Mouse (Mus musculus): ENCODE data around the gene Defb23. TPM values are rescaled to one million over a fixed set of nuclear protein-coding genes. Genes with fewer than 3 reads are reported as not detected.

Defb23 gene
- total and polyA plus RNA-seq, 3 experiments = not detected

GRCm38 (mm10) chr2:152480881-152481280 is 16.5 kb upstream of the Defb23 start:
- no peak overlapping the region for H3K9ac ChIP-seq (ENCODE audit: control insufficient read depth, low read depth, low read length, poor library complexity, severe bottlenecking)
- no peak overlapping the region for H3K4me3 ChIP-seq (ENCODE audit: control insufficient read depth in 1 of 2, insufficient read depth in 1 of 2, low read depth in 2 of 2, low read length in 2 of 2)
- H3K27ac ChIP-seq (ENCODE audit: control insufficient read depth, low read depth, low read length) = no peak overlapping the region
- no peaks in the 10 kb centered on the region for H3K9me3 ChIP-seq (replicated peaks; ENCODE audit: insufficient read depth, low read length)
- TF ChIP-seq SIN3A (IDR thresholded peaks at IDR 0.05; ENCODE audit: low read length) = no peak
- TF ChIP-seq EP300 (IDR thresholded peaks at IDR 0.05; ENCODE audit: low read depth in 1 of 2, low read length in 2 of 2) = no peak
- TF ChIP-seq ETS1 (IDR thresholded peaks at IDR 0.05; ENCODE audit: low read depth, low read length) = no peak
- TF ChIP-seq MAX (IDR thresholded peaks at IDR 0.05; ENCODE audit: low read length) = no peak
- TF ChIP-seq ZKSCAN1 (IDR thresholded peaks at IDR 0.05; ENCODE audit: low read depth, low read length) = no peak
- TF ChIP-seq POLR2A (IDR thresholded peaks at IDR 0.05; ENCODE audit: control insufficient read depth in 1 of 2, insufficient read depth in 1 of 2, low read depth in 1 of 2, low read length in 2 of 2, poor library complexity in 1 of 2) = no peak
- no peak for TF ChIP-seq TBP (IDR thresholded peaks at IDR 0.05; ENCODE audit: low read depth, low read length)
- no peak for TF ChIP-seq RAD21 (IDR thresholded peaks at IDR 0.05; ENCODE audit: low read depth, low read length)
- no peak for TF ChIP-seq JUND (IDR thresholded peaks at IDR 0.05; ENCODE audit: low read depth, low read length)
- no peak for TF ChIP-seq NELFE (IDR thresholded peaks at IDR 0.05; ENCODE audit: low read depth, low read length)
- TF ChIP-seq POLR2AphosphoS2 (IDR thresholded peaks at IDR 0.05; ENCODE audit: low read length) = no peak
- no peak for TF ChIP-seq USF1 (IDR thresholded peaks at IDR 0.05; ENCODE audit: low read depth, low read length)
- no peak for TF ChIP-seq MEF2A (IDR thresholded peaks at IDR 0.05; ENCODE audit: extremely low read depth, insufficient replicate concordance, low read depth, low read length, poor library complexity, severe bottlenecking)
- TF ChIP-seq TCF12 (IDR thresholded peaks at IDR 0.05; ENCODE audit: low read depth, low read length) = no peak
- TF ChIP-seq GABPA (IDR thresholded peaks at IDR 0.05; ENCODE audit: low read depth, low read length) = no peak
- DNase-seq (ENCODE audit: low read depth, low spot score) = peak; percentile 14
- no peaks in the 10 kb centered on the region for H3K79me2 ChIP-seq (ENCODE audit: control insufficient read depth, insufficient read depth, low read length, poor library complexity)
- peaks cover 4 to 7% of the 10 kb centered on the region in 2 experiments for H3K27me3 ChIP-seq (ENCODE audit: control insufficient read depth in 1 of 2, insufficient read depth in 2 of 2, low read length in 2 of 2)
- no peaks in the 10 kb centered on the region for H3K36me3 ChIP-seq (ENCODE audit: control insufficient read depth in 1 of 2, insufficient read depth in 2 of 2, low read length in 2 of 2)
- no peaks in the 10 kb centered on the region for H3K4me1 ChIP-seq (ENCODE audit: control insufficient read depth in 1 of 2, insufficient read depth in 2 of 2, low read length in 2 of 2)

- Histone ChIP-seq H3K9me3 (replicated peaks; ENCODE audit: insufficient read depth, low read length) (no peaks in the 10 kb centered on the region), H3K27ac (ENCODE audit: control insufficient read depth, low read depth, low read length) (no peak within 1 kb of the TSS), H3K36me3 (ENCODE audit: control insufficient read depth in 1 of 2, insufficient read depth in 2 of 2, low read length in 2 of 2) (no peaks in the 10 kb centered on the region), H3K79me2 (ENCODE audit: control insufficient read depth, insufficient read depth, low read length, poor library complexity) (no peaks in the 10 kb centered on the region), H3K4me1 (ENCODE audit: control insufficient read depth in 1 of 2, insufficient read depth in 2 of 2, low read length in 2 of 2) (no peaks in the 10 kb centered on the region), H3K4me3 (ENCODE audit: control insufficient read depth in 1 of 2, insufficient read depth in 1 of 2, low read depth in 2 of 2, low read length in 2 of 2) (no peak within 1 kb of the TSS), H3K9ac (ENCODE audit: control insufficient read depth, low read depth, low read length, poor library complexity, severe bottlenecking) (no peak within 1 kb of the TSS), H3K27me3 (ENCODE audit: control insufficient read depth in 1 of 2, insufficient read depth in 2 of 2, low read length in 2 of 2) (peaks cover 4 to 11% of the 10 kb centered on the region in 2 experiments)
- DNase-seq (ENCODE audit: low read depth, low spot score) = no peak
- TF ChIP-seq MXI1 (IDR thresholded peaks at IDR 0.05; ENCODE audit: low read depth, low read length) = no peak
- TF ChIP-seq POLR2A (IDR thresholded peaks at IDR 0.05; ENCODE audit: control insufficient read depth in 1 of 2, insufficient read depth in 1 of 2, low read depth in 1 of 2, low read length in 2 of 2, poor library complexity in 1 of 2) = no peak
- TF ChIP-seq HCFC1 (IDR thresholded peaks at IDR 0.05; ENCODE audit: low read depth, low read length) = no peak
- no peak for TF ChIP-seq ZMIZ1 (IDR thresholded peaks at IDR 0.05; ENCODE audit: low read depth, low read length)
- TF ChIP-seq SMC3 (IDR thresholded peaks at IDR 0.05; ENCODE audit: low read depth, low read length) = no peak
- no peak for TF ChIP-seq TCF12 (IDR thresholded peaks at IDR 0.05; ENCODE audit: low read depth, low read length)
- TF ChIP-seq NRF1 (IDR thresholded peaks at IDR 0.05; ENCODE audit: insufficient read depth, low read depth, low read length, poor library complexity, severe bottlenecking) = no peak
- TF ChIP-seq MAZ (IDR thresholded peaks at IDR 0.05; ENCODE audit: low read depth, low read length) = no peak
- no peak for TF ChIP-seq E2F4 (IDR thresholded peaks at IDR 0.05; ENCODE audit: borderline replicate concordance, low read depth, low read length)
- no peak for TF ChIP-seq KAT2A (conservative IDR thresholded peaks at IDR 0.05; ENCODE audit: low read depth, low read length)
- TF ChIP-seq CHD1 (IDR thresholded peaks at IDR 0.05; ENCODE audit: low read depth, low read length) = no peak
- TF ChIP-seq SIN3A (IDR thresholded peaks at IDR 0.05; ENCODE audit: low read length) = no peak
- no peak for TF ChIP-seq CHD2 (IDR thresholded peaks at IDR 0.05; ENCODE audit: low read length)
- TF ChIP-seq ELF1 (IDR thresholded peaks at IDR 0.05; ENCODE audit: low read depth, low read length) = no peak
- TF ChIP-seq ZC3H11A (IDR thresholded peaks at IDR 0.05; ENCODE audit: low read depth, low read length) = no peak
- TF ChIP-seq ETS1 (IDR thresholded peaks at IDR 0.05; ENCODE audit: low read depth, low read length) = no peak
- TF ChIP-seq RCOR1 (IDR thresholded peaks at IDR 0.05; ENCODE audit: low read depth, low read length) = no peak
- no peak for TF ChIP-seq TBP (IDR thresholded peaks at IDR 0.05; ENCODE audit: low read depth, low read length)
- no peak for TF ChIP-seq JUND (IDR thresholded peaks at IDR 0.05; ENCODE audit: low read depth, low read length)
- TF ChIP-seq CTCF (IDR thresholded peaks at IDR 0.05 in 2 of 3, conservative IDR thresholded peaks at IDR 0.05 in 1 of 3; ENCODE audit: control insufficient read depth in 1 of 3, insufficient read depth in 1 of 3, low read depth in 2 of 3, low read length in 3 of 3, poor library complexity in 1 of 3, severe bottlenecking in 1 of 3) = no peak
Observed at GRCm38 (mm10) chr2:152476763-152477162, 12.3 kb upstream of the Defb23 start, which contains the start of gene Defb20. TSS of gene Defb20 (plus strand) at chr2:152477063.
